Mouse (Mus musculus) CD8-positive naive resting alpha-beta T cell, adult 2 months (primary cell): ENCODE results near the gene Sox15.
"Not testable (repeated sequence)": the region's sequence is repeated elsewhere in the genome, so short reads cannot be mapped to it uniquely, and the experiment has no call there.

Experiments
- DNase-seq, 2 experiments: peaks; one replicate each; pipeline ENCODE4 v3.0.0; 2022; ENCODE audit warnings: low read depth in 2 of 2, low spot score in 2 of 2

The Sox15 gene

GRCm38 (mm10) chr11:69655264-69656064 is at the start of gene Sox15:
TSS of gene Sox15 (plus strand) at chr11:69655314.
- no peak for DNase-seq

GRCm38 (mm10) chr11:69605726-69606490 is 49.2 kb upstream of the Sox15 start, which contains the start of gene Atp1b2:
TSS of gene Atp1b2 (minus strand) at chr11:69605942.
- DNase-seq = peak; percentile 34 to 39

- DNase-seq = no peak
Observed at GRCm38 (mm10) chr11:69606491-69606795, 48.7 kb upstream of the Sox15 start.

- no peak for DNase-seq
Observed at GRCm38 (mm10) chr11:69606832-69607231, 48.3 kb upstream of the Sox15 start.

GRCm38 (mm10) chr11:69608525-69608924 is 46.6 kb upstream of the Sox15 start:
- DNase-seq = no peak

GRCm38 (mm10) chr11:69609416-69609815 is 45.7 kb upstream of the Sox15 start:
- DNase-seq = no peak

GRCm38 (mm10) chr11:69610899-69611298 is 44.2 kb upstream of the Sox15 start:
- DNase-seq = no peak

GRCm38 (mm10) chr11:69613553-69614256 is 41.4 kb upstream of the Sox15 start:
- peak in 1 of 2 experiments; percentile 41 for DNase-seq

- DNase-seq = not testable (repeated sequence)
Observed at GRCm38 (mm10) chr11:69614257-69614588, 40.9 kb upstream of the Sox15 start.

GRCm38 (mm10) chr11:69616781-69617180 is 38.3 kb upstream of the Sox15 start:
- DNase-seq = no peak

GRCm38 (mm10) chr11:69617805-69618204 is 37.3 kb upstream of the Sox15 start, which contains the start of gene Shbg:
TSS of gene Shbg (minus strand) at chr11:69617905.
- DNase-seq = no peak

- DNase-seq = no peak
Observed at GRCm38 (mm10) chr11:69620394-69621081, 34.6 kb upstream of the Sox15 start.

- no peak for DNase-seq
Observed at GRCm38 (mm10) chr11:69621571-69622268, 33.4 kb upstream of the Sox15 start, which contains the start of gene Sat2. TSS of gene Sat2 (plus strand) at chr11:69622024.

- no peak for DNase-seq
Observed at GRCm38 (mm10) chr11:69622406-69622805, 32.7 kb upstream of the Sox15 start.

- no peak for DNase-seq
Observed at GRCm38 (mm10) chr11:69623006-69623405, 32.1 kb upstream of the Sox15 start.

- not testable (repeated sequence) for DNase-seq
Observed at GRCm38 (mm10) chr11:69624339-69624738, 30.8 kb upstream of the Sox15 start.

- peak; percentile 65 to 79 for DNase-seq
Observed at GRCm38 (mm10) chr11:69628286-69628685, 26.8 kb upstream of the Sox15 start.

- DNase-seq = peak in 1 of 2 experiments; percentile 11
Observed at GRCm38 (mm10) chr11:69629802-69630201, 25.3 kb upstream of the Sox15 start.

GRCm38 (mm10) chr11:69632284-69633089 is 22.6 kb upstream of the Sox15 start, which contains the start of gene Fxr2:
TSS of gene Fxr2 (plus strand) at chr11:69632990.
- peak; percentile 100 for DNase-seq
